23 mouse cellular contexts compared by ENCODE assay signal in genomic region chr1:188639666-188640065, GRCm38 (mm10).
A peak's percentile ranks its signal among the peaks of the same experiment; 100 is the strongest.
DNase-seq lines count a peak whose midpoint lies in the region; TF ChIP-seq lines count a peak whose summit lies in the region.
"Had no signal": no experiment of that assay in that cellular context is flagged by ENCODE, and none has a peak within 500 bp of the region (broad histone marks: within the 10 kb centered on the region; RNA-seq: fewer than 3 reads in every experiment).

No protein-coding gene starts in this region.

- no peaks in the 10 kb centered on the region for H3K27me3 ChIP-seq in heart, adult 2 months (ENCODE audit: control insufficient read depth, insufficient read depth, low read length)
- no peaks in the 10 kb centered on the region for H3K27me3 ChIP-seq in thymus, adult 2 months (ENCODE audit: control insufficient read depth, insufficient read depth, low read length)
- H3K27me3 ChIP-seq: CH12.LX, Patski had no signal

- H3K27ac ChIP-seq in heart, adult 2 months, result no peak overlapping the region
- no peak overlapping the region for H3K27ac ChIP-seq in thymus, adult 2 months (ENCODE audit: control insufficient read depth, insufficient read depth, low read length)

- no peaks in the 10 kb centered on the region for H3K4me1 ChIP-seq in heart, adult 2 months (ENCODE audit: control insufficient read depth, insufficient read depth, low read length)
- H3K4me1 ChIP-seq in thymus, adult 2 months (replicated peaks; ENCODE audit: control insufficient read depth, insufficient read depth, low read length), result no peaks in the 10 kb centered on the region

- H3K4me3 ChIP-seq in heart, adult 2 months, result no peak overlapping the region
- H3K4me3 ChIP-seq in thymus, adult 2 months (ENCODE audit: control insufficient read depth, insufficient read depth, low read length), result no peak overlapping the region

- no peaks in the 10 kb centered on the region for H3K36me3 ChIP-seq in heart, adult 2 months (ENCODE audit: control insufficient read depth, insufficient read depth, low read length)
- no peaks in the 10 kb centered on the region for H3K36me3 ChIP-seq in thymus, adult 2 months (ENCODE audit: control insufficient read depth, insufficient read depth, low read length)
- H3K36me3 ChIP-seq: G1E had no signal

- no peak overlapping the region for H3K9ac ChIP-seq in heart, adult 2 months (ENCODE audit: low read depth, low read length)

- TF ChIP-seq POLR2A in heart, adult 2 months (IDR thresholded peaks at IDR 0.05; ENCODE audit: insufficient read depth, low read depth, low read length), result no peak
- TF ChIP-seq POLR2A in thymus, adult 2 months (IDR thresholded peaks at IDR 0.05; ENCODE audit: control insufficient read depth, extremely low read depth, insufficient read depth, low read length, poor library complexity), result no peak

- no peak for TF ChIP-seq CTCF in heart, adult 2 months (IDR thresholded peaks at IDR 0.05)
- no peak for TF ChIP-seq CTCF in thymus, adult 2 months (IDR thresholded peaks at IDR 0.05; ENCODE audit: borderline replicate concordance, control insufficient read depth, extremely low read depth, insufficient read depth, low read length, poor library complexity)

- TF ChIP-seq EP300 in heart, adult 2 months (IDR thresholded peaks at IDR 0.05; ENCODE audit: insufficient read depth, low read depth, low read length), result no peak

- intact Hi-C loops in heart, adult 2 months (cut with DNase I), result no loop called here
- intact Hi-C loops in left cerebral cortex, postnatal 14 days (cut with DNase I), result no loop called here

- DNase-seq in heart, adult 11 months, result peak; percentile 50
- no peak for DNase-seq in heart, adult 2 months
- peak; percentile 28 for DNase-seq in ES-CJ7 (ENCODE audit: low read depth, low spot score)
- peak; percentile 60 for DNase-seq in R1 (ENCODE audit: low read depth, low spot score)
- DNase-seq in ZHBTc4 (ENCODE audit: low read depth, low spot score), result peak; percentile 40
- DNase-seq in thymus, adult 2 months, result no peak
- no peak for DNase-seq in left cerebral cortex, postnatal 14 days (ENCODE audit: low spot score in 2 of 2)
- DNase-seq in thymus, adult 18-20 months, result no peak
- DNase-seq: adrenal gland, adult 2 months; adrenal gland, adult 8-10 months; adrenal gland, postnatal 10 days; adrenal gland, postnatal 14 days; adrenal gland, postnatal 25 days; adrenal gland, postnatal 36 days; B cell, adult 2 months; cerebellum, adult 11 months; cerebellum, adult 11-12 months; cerebellum, adult 18-20 months; cerebellum, adult 2 months; cerebellum, adult 8-10 months had no signal

- no peaks in the 10 kb centered on the region for H3K79me2 ChIP-seq in heart, adult 2 months (replicated peaks; ENCODE audit: control insufficient read depth, insufficient read depth, low read length)

Comparison
In these comparisons a context has a peak if more than half of its experiments do, and no peak if none do; other contexts are left out.
1. DNase-seq: peak in heart, adult 11 months (single experiment), ES-CJ7 (single experiment), R1 (single experiment) and ZHBTc4 (single experiment); none in heart, adult 2 months (0 of 2), thymus, adult 2 months (single experiment), left cerebral cortex, postnatal 14 days (0 of 2) and thymus, adult 18-20 months (0 of 2).